Mouse (Mus musculus): ENCODE measurements around the gene Ifnlr1. TPM values are rescaled to one million over a fixed set of nuclear protein-coding genes. Genes with fewer than 3 reads are reported as not detected.

Ifnlr1 gene
- polyA plus RNA-seq, 1 experiment from 2014 or later: 0.22 TPM

GRCm38 (mm10) chr4:135666192-135666975 lies 19.7 kb upstream of the Ifnlr1 start:
- no peaks in the 10 kb centered on the region for H3K4me1 ChIP-seq (ENCODE audit: insufficient read depth)
- no peak overlapping the region for H3K4me2 ChIP-seq (ENCODE audit: low read depth, low read length)
- no peak overlapping the region for H3K27ac ChIP-seq (ENCODE audit: low read depth)
- 53% methylated on average over 17 of the region's 17 CpGs for WGBS (ENCODE audit: insufficient replicate concordance)
- H3K4me3 ChIP-seq (ENCODE audit: low read depth, low read length): no peak overlapping the region
- TF ChIP-seq CTCF (IDR thresholded peaks at IDR 0.05; ENCODE audit: low read depth): peak; percentile 81
- TF ChIP-seq EP300 (IDR thresholded peaks at IDR 0.05; ENCODE audit: low read depth): no peak
- no peaks in the 10 kb centered on the region for H3K36me3 ChIP-seq (replicated peaks; ENCODE audit: insufficient read depth, low read length)
- H3K9me3 ChIP-seq (ENCODE audit: low read length): no peaks in the 10 kb centered on the region
- DNase-seq: peak; percentile 77
- H3K9ac ChIP-seq (replicated peaks): no peak overlapping the region
- no peaks in the 10 kb centered on the region for H3K27me3 ChIP-seq (ENCODE audit: insufficient read depth, low read length)
- no peak for ATAC-seq

- H3K36me3 ChIP-seq (replicated peaks; ENCODE audit: insufficient read depth, low read length): no peaks in the 10 kb centered on the region
- 15% methylated on average over 16 of the region's 16 CpGs for WGBS (ENCODE audit: insufficient replicate concordance)
- no peak for ATAC-seq
- no peak overlapping the region for H3K27ac ChIP-seq (ENCODE audit: low read depth)
- H3K9ac ChIP-seq (replicated peaks): no peak overlapping the region
- TF ChIP-seq EP300 (IDR thresholded peaks at IDR 0.05; ENCODE audit: low read depth) (no peak), CTCF (IDR thresholded peaks at IDR 0.05; ENCODE audit: low read depth) (peak; percentile 78)
- H3K4me2 ChIP-seq (ENCODE audit: low read depth, low read length): no peak overlapping the region
- H3K4me3 ChIP-seq (ENCODE audit: low read depth, low read length): no peak overlapping the region
- no peaks in the 10 kb centered on the region for H3K4me1 ChIP-seq (ENCODE audit: insufficient read depth)
- no peaks in the 10 kb centered on the region for H3K9me3 ChIP-seq (ENCODE audit: low read length)
- H3K27me3 ChIP-seq (ENCODE audit: insufficient read depth, low read length): no peaks in the 10 kb centered on the region
- peak; percentile 39 for DNase-seq
Measured at GRCm38 (mm10) chr4:135667266-135667844, 18.7 kb upstream of the Ifnlr1 start.

- TF ChIP-seq EP300 (IDR thresholded peaks at IDR 0.05; ENCODE audit: low read depth) (no peak), CTCF (IDR thresholded peaks at IDR 0.05; ENCODE audit: low read depth) (no peak)
- no peaks in the 10 kb centered on the region for H3K36me3 ChIP-seq (replicated peaks; ENCODE audit: insufficient read depth, low read length)
- WGBS (ENCODE audit: insufficient replicate concordance): 54% methylated on average over 3 of the region's 3 CpGs
- H3K9me3 ChIP-seq (ENCODE audit: low read length): no peaks in the 10 kb centered on the region
- H3K4me1 ChIP-seq (ENCODE audit: insufficient read depth): no peaks in the 10 kb centered on the region
- H3K27ac ChIP-seq (ENCODE audit: low read depth): no peak overlapping the region
- H3K27me3 ChIP-seq (ENCODE audit: insufficient read depth, low read length): no peaks in the 10 kb centered on the region
- ATAC-seq (no peak), DNase-seq (no peak)
- no peak overlapping the region for H3K4me3 ChIP-seq (ENCODE audit: low read depth, low read length)
- no peak overlapping the region for H3K4me2 ChIP-seq (ENCODE audit: low read depth, low read length)
- H3K9ac ChIP-seq (replicated peaks): no peak overlapping the region
Measured at GRCm38 (mm10) chr4:135673507-135673906, 12.6 kb upstream of the Ifnlr1 start.

GRCm38 (mm10) chr4:135674993-135675392 lies 11.1 kb upstream of the Ifnlr1 start:
- no peak for ATAC-seq
- Histone ChIP-seq H3K4me3 (ENCODE audit: low read depth, low read length) (no peak overlapping the region), H3K4me2 (ENCODE audit: low read depth, low read length) (no peak overlapping the region), H3K4me1 (ENCODE audit: insufficient read depth) (no peaks in the 10 kb centered on the region), H3K9me3 (ENCODE audit: low read length) (no peaks in the 10 kb centered on the region), H3K9ac (replicated peaks) (no peak overlapping the region), H3K36me3 (replicated peaks; ENCODE audit: insufficient read depth, low read length) (no peaks in the 10 kb centered on the region), H3K27me3 (ENCODE audit: insufficient read depth, low read length) (no peaks in the 10 kb centered on the region), H3K27ac (ENCODE audit: low read depth) (no peak overlapping the region)
- 56% methylated on average over 9 of the region's 9 CpGs for WGBS (ENCODE audit: insufficient replicate concordance)
- TF ChIP-seq EP300 (IDR thresholded peaks at IDR 0.05; ENCODE audit: low read depth) (no peak), CTCF (IDR thresholded peaks at IDR 0.05; ENCODE audit: low read depth) (no peak)
- DNase-seq: no peak

GRCm38 (mm10) chr4:135676476-135676875 lies 9.6 kb upstream of the Ifnlr1 start:
- Histone ChIP-seq H3K4me1 (ENCODE audit: insufficient read depth) (no peaks in the 10 kb centered on the region), H3K27me3 (ENCODE audit: insufficient read depth, low read length) (no peaks in the 10 kb centered on the region), H3K4me2 (ENCODE audit: low read depth, low read length) (no peak overlapping the region), H3K4me3 (ENCODE audit: low read depth, low read length) (no peak overlapping the region), H3K27ac (ENCODE audit: low read depth) (no peak overlapping the region), H3K9ac (replicated peaks) (no peak overlapping the region), H3K9me3 (ENCODE audit: low read length) (no peaks in the 10 kb centered on the region), H3K36me3 (replicated peaks; ENCODE audit: insufficient read depth, low read length) (no peaks in the 10 kb centered on the region)
- ATAC-seq (no peak), DNase-seq (no peak)
- WGBS (ENCODE audit: insufficient replicate concordance): 56% methylated on average over 5 of the region's 5 CpGs
- TF ChIP-seq EP300 (IDR thresholded peaks at IDR 0.05; ENCODE audit: low read depth) (no peak), CTCF (IDR thresholded peaks at IDR 0.05; ENCODE audit: low read depth) (no peak)

- ATAC-seq: no peak
Measured at GRCm38 (mm10) chr4:135679316-135679715, 6.8 kb upstream of the Ifnlr1 start.

More at GRCm38 (mm10) chr4:135679316-135679715, 6.8 kb upstream of the Ifnlr1 start:
- no peaks in the 10 kb centered on the region for H3K9me3 ChIP-seq (ENCODE audit: low read length)
- no peak overlapping the region for H3K9ac ChIP-seq (replicated peaks)
- peaks cover 7% of the 10 kb centered on the region; the same call in 1 of the 2 replicates for H3K27me3 ChIP-seq (ENCODE audit: insufficient read depth, low read length)
- TF ChIP-seq CTCF (IDR thresholded peaks at IDR 0.05; ENCODE audit: low read depth) (no peak), EP300 (IDR thresholded peaks at IDR 0.05; ENCODE audit: low read depth) (no peak)
- no peak overlapping the region for H3K4me3 ChIP-seq (ENCODE audit: low read depth, low read length)
- WGBS (ENCODE audit: insufficient replicate concordance): 42% methylated on average over 4 of the region's 4 CpGs
- no peak overlapping the region for H3K4me2 ChIP-seq (ENCODE audit: low read depth, low read length)
- no peaks in the 10 kb centered on the region for H3K4me1 ChIP-seq (ENCODE audit: insufficient read depth)
- DNase-seq: no peak
- H3K27ac ChIP-seq (ENCODE audit: low read depth): no peak overlapping the region
- H3K36me3 ChIP-seq (replicated peaks; ENCODE audit: insufficient read depth, low read length): no peaks in the 10 kb centered on the region
